Mouse (Mus musculus) spleen, adult 2 months (tissue): ENCODE data around the gene Mrpl52. TPM values are rescaled to one million over a fixed set of nuclear protein-coding genes. Genes with fewer than 3 reads are reported as not detected.
A peak's percentile ranks its signal among the peaks of the same experiment; 100 is the strongest.

Experiments used
- DNase-seq, 2 experiments: peaks; one replicate each; pipeline versions ENCODE4 v3.0.0 to v3.0.0-alpha.2; 2012 to 2021; ENCODE audit warnings: low spot score in 2 of 2, low read depth in 1 of 2
- H3K27ac ChIP-seq: fragments of 200-500 bp; 2 replicates; pipeline ENCODE4 v1.5.1; 2012; ENCODE audit warnings: low read length, inconsistent platforms; ENCODE audit not compliant: insufficient read depth
- H3K27me3 ChIP-seq: fragments of 200-500 bp; 2 replicates; pipeline ENCODE4 v1.6.1; 2012; ENCODE audit warnings: mild to moderate bottlenecking, moderate library complexity, low read length, inconsistent platforms; ENCODE audit not compliant: control insufficient read depth, insufficient read depth
- H3K36me3 ChIP-seq: fragments of 200-500 bp; 2 replicates; pipeline ENCODE4 v1.6.1; 2012; ENCODE audit warnings: mild to moderate bottlenecking, low read length, inconsistent platforms; ENCODE audit not compliant: control insufficient read depth, insufficient read depth
- H3K4me1 ChIP-seq: fragments of 200-500 bp; 2 replicates; pipeline ENCODE4 v1.6.1; 2011; ENCODE audit warnings: inconsistent platforms; ENCODE audit not compliant: control insufficient read depth, insufficient read depth, insufficient read length
- H3K4me3 ChIP-seq: fragments of 200-500 bp; 2 replicates; pipeline ENCODE4 v1.5.1; 2011; ENCODE audit warnings: mild to moderate bottlenecking, inconsistent platforms; ENCODE audit not compliant: insufficient read depth, insufficient read length; ENCODE audit errors: extremely low read depth
- CTCF ChIP-seq: fragments of 200-500 bp; IDR thresholded peaks from 2 replicates; pipeline ENCODE4 v1.5.1; 2011; ENCODE audit warnings: mild to moderate bottlenecking, inconsistent platforms; ENCODE audit not compliant: insufficient read depth, insufficient read length, insufficient replicate concordance; ENCODE audit errors: extremely low read depth
- POLR2A ChIP-seq: fragments of 200-500 bp; IDR thresholded peaks from 2 replicates; pipeline ENCODE4 v1.6.1; 2011; ENCODE audit warnings: low read depth, low read length, inconsistent platforms
- WGBS: fragments of 180-500 bp; shearing (Covaris S2); methylation state at CpG from one replicate; pipeline ENCODE4 v1.1.7; 2018; 5-methylcytosine and 5-hydroxymethylcytosine counted together
- polyA plus RNA-seq: library from polyadenylated mRNA; depleted of rRNA; stranded (reverse); fragments of >200 nt; gene quantifications from 2 replicates; pipeline ENCODE4 v1.2.3, GENCODE M21; 2012

The Mrpl52 gene
- polyA plus RNA-seq, 1 experiment: 393 TPM

DNA sequence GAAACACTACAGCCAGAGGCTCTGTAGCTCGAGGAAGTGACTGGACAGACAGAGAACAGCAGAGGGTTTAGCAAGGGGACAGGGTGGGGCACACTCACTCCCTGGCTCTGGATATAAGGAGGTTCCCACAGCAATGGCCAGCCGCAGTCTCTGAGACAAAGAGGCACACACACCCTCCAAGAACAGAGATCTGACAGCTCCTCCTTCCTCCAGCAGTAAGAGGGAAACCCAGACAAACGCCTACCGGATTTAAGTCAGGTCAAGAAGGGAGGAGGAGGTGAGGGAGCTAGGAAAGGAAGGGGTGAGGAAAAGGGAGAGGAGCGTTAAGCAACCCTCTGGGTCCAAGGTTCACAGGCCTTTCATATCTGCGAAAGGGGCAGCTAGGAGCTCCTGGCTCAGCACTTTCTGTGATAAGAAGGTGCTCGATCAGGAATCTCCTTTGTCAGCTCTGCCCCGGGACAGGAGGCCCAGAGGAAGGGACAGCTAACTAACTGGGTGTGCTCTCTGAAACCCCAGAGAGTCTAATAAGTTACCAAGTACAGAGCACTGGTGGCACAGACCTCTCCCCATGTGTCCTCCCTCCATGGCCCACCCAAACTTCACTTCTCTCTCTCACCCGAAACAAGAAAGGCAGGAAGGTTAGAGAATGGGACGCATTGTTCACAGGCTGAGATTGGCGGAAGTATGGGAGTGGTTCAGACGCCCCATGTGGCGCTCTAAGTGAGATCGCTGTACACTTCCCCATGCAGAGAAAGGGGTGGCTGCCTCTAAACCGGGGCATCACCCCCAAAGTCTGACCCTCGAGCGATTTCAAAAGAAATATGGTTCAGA is 16.5 kb upstream of the Mrpl52 start:
- 50% methylated on average over 17 of the region's 17 CpGs for WGBS
- no peaks in the 10 kb centered on the region for H3K36me3 ChIP-seq
- no peaks in the 10 kb centered on the region for H3K27me3 ChIP-seq
- peak overlapping the region; percentile 25; the same call in 1 of the 2 replicates for H3K4me3 ChIP-seq
- H3K4me1 ChIP-seq: peaks cover 14% of the 10 kb centered on the region; the same call in 1 of the 2 replicates
- peak overlapping the region; percentile 71 for H3K27ac ChIP-seq
- TF ChIP-seq POLR2A (no peak), CTCF (no peak)
- no peak for DNase-seq

DNA sequence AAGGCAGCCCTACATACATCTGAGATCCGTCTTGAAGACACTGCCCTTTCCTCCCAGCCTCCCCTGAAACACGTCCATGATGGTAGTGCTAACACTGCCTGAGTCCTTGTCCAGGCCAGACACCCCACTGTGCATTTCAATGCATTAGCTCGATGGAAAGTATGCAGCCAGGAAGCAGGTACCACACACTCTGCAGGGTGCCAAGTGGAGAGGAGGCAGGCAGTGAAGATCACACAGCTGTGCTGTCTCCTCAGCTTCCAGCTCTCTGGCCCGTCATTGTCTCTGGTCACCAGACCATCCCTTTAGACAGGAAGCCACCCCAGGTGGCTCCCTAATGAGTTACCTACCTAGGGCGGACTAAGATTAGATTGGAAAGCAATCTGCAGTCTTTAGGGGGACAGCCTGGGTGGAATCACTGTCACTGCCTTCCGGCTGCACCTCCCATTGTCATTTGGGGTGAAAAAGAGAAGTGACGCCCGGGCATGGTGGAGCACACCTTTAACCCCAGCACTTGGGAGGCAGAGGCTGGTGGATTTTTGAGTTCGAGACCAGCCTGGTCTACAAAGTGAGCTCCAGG is 14.6 kb upstream of the Mrpl52 start:
- no peak for DNase-seq
- no peaks in the 10 kb centered on the region for H3K27me3 ChIP-seq
- WGBS: 56% methylated on average over 9 of the region's 9 CpGs
- H3K27ac ChIP-seq: peak overlapping the region; percentile 37
- peaks cover 14% of the 10 kb centered on the region; the same call in 1 of the 2 replicates for H3K4me1 ChIP-seq
- TF ChIP-seq CTCF (no peak), POLR2A (no peak)
- H3K36me3 ChIP-seq: no peaks in the 10 kb centered on the region
- H3K4me3 ChIP-seq: no peak overlapping the region

DNA sequence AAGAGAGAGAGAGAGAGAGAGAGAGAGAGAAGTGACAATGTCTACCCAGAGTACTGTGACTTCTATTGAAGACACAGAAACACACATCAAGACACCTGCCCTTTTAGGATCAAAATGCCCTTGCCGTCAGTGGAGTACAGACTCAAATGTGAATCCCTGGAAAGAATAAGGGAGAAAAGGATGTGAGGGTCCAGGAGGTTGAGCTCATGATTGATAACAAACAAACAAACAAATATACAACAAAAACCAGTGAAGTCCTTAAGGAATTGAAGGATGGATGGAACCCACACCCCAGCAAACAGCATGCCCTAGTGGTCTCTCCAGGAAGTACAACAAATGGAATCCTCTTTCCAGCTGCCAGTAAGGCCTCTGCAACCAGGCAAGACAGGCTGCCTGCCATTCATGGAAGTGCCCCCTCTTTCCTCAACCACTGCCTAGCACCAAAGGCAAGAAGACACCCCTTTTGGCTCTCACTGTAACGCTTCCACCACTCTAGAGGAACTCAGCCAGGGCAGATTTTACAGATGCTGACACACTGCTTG is 14.0 kb upstream of the Mrpl52 start:
- H3K36me3 ChIP-seq: no peaks in the 10 kb centered on the region
- no peaks in the 10 kb centered on the region for H3K27me3 ChIP-seq
- WGBS: 75% methylated on average over 2 of the region's 2 CpGs
- H3K4me3 ChIP-seq: no peak overlapping the region
- no peak for DNase-seq
- H3K27ac ChIP-seq: no peak overlapping the region
- TF ChIP-seq CTCF (peak; percentile 28; the same call in 1 of the 2 replicates), POLR2A (no peak)
- H3K4me1 ChIP-seq: peaks cover 14% of the 10 kb centered on the region; the same call in 1 of the 2 replicates

DNA sequence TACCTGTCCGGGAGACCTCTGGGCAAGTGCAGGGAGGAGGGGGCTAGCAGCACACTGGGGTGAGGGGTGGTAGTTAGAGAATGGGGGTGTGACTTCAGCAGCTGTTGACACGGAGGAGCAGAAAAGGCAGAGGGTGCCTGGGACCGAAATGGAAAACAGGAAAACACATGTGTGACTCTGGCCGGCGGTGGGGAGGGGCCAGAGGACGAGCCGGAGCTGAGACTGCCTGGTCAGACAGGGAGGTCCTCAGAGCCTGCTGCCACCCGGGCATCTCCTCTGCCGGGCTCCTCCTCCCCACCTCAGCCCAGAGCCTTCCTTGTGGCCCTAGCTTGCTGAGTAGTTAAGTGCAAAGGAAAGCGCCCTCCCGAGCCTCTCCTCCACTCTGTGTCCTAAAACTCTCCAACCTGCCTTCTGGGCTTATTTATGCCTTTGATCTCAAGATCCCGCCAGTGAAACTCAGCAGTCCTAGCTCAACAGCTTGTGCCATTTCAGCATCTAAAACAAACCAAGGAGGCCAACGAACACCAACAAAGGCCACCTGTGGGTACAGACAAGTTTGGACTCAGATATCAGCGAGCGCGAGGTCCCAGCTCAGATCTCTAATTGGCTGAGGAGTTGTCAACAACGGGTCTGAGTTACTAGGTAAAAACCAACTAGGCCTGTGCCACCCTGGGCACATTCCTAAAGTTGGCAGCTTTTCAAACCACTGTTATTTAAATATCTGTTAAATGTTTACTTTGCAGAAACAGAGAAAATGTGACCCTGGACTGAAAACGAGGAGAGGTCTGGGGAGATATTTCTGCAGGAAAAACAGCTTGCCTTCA is 12.6 kb upstream of the Mrpl52 start:
- no peak for DNase-seq
- Histone ChIP-seq H3K4me3 (peak overlapping the region; percentile 10), H3K36me3 (no peaks in the 10 kb centered on the region), H3K4me1 (peaks cover 10% of the 10 kb centered on the region; the same call in 1 of the 2 replicates), H3K27ac (0 out of 2 replicates have a peak overlapping the region, but pooled peaks have one; percentile 2), H3K27me3 (no peaks in the 10 kb centered on the region)
- WGBS: 24% methylated on average over 18 of the region's 18 CpGs
- TF ChIP-seq CTCF (no peak), POLR2A (no peak)

DNA sequence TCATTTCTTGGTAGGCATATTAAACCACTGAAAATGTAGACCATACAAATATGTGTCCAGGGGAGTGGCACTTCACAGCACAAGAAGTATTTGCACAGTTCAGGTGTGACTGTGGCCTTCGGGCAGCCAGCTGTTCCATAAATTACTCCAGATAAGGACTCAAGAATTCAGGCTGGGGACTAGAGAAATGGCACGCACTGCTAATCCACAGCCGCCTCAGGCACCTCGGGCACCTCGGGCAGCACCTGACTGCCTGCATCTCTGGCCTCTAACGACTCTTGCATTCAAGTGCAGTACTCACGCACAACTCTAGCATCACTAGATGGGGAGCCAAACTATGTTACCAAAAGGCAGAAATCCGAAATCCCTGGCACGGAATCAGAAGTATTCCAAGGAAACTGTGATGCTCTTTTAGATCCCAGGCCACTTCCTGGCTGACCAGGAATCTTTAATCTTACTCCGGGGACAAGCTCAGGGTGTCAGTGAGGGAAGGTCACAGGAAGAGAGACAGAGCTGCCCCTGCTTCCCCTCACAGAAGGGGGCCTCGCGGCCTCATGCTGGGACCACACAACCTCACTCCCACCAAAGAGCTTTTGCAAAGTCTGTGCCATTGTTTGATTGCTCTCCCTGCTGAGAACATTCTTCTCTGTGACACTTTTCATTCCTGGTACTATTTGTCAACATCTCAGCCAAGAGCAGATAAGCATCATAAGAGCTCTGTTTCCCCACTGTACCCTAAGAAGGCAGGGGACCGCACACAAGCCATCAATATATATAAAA is 11.3 kb upstream of the Mrpl52 start:
- TF ChIP-seq CTCF (no peak), POLR2A (no peak)
- Histone ChIP-seq H3K36me3 (no peaks in the 10 kb centered on the region), H3K27me3 (no peaks in the 10 kb centered on the region), H3K4me3 (no peak overlapping the region), H3K27ac (no peak overlapping the region), H3K4me1 (peaks cover 7% of the 10 kb centered on the region; the same call in 1 of the 2 replicates)
- no peak for DNase-seq
- 81% methylated on average over 13 of the region's 13 CpGs for WGBS

DNA sequence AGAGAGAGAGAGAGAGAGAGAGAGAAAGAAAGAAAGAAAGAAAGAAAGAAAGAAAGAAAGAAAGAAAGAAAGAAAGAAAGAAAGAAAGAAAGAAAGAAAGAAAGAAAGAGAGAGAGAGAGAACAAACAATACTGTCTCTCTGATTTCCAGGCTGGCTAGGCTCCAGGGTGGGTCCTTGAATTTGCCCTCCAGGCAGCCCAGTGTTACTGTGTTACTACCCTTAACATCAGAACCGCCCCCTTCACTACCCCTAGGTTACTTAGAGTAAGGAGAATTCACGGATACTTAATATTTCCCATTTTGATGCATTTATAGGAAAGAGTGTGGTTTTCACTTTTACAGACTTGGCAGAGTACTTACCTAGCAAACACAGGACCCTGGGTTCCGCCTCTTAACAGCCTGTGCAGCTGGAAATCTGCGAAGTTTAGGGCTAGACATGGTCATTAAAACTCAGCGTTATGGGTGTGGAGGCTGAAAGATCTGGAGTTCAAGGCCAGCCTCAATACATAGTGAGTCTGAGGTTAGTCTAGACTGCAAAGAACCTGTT is 10.4 kb upstream of the Mrpl52 start:
- no peak for DNase-seq
- no peak overlapping the region for H3K27ac ChIP-seq
- H3K4me3 ChIP-seq: no peak overlapping the region
- no peaks in the 10 kb centered on the region for H3K36me3 ChIP-seq
- no peak for TF ChIP-seq CTCF
- TF ChIP-seq POLR2A: no peak
- no peaks in the 10 kb centered on the region for H3K27me3 ChIP-seq
- peaks cover 7% of the 10 kb centered on the region; the same call in 1 of the 2 replicates for H3K4me1 ChIP-seq
- 87% methylated on average over 5 of the region's 5 CpGs for WGBS
